Comparison of ENCODE assay signal across 8 mouse cellular contexts in genomic region chr5:137574470-137574901, GRCm38 (mm10). TPM values are rescaled to one million over a fixed set of nuclear protein-coding genes. Genes with fewer than 3 reads are reported as not detected.
DNase-seq lines count a peak whose midpoint lies in the region; ATAC-seq and TF ChIP-seq lines count a peak whose summit lies in the region.

No protein-coding gene starts in this region.

- H3K27me3 ChIP-seq in G1E (ENCODE audit: insufficient read depth, low read length) = no peaks in the 10 kb centered on the region
- H3K27me3 ChIP-seq in forebrain, postnatal 0 days (ENCODE audit: insufficient read depth, low read length) = no peaks in the 10 kb centered on the region
- H3K27me3 ChIP-seq in hindbrain, embryonic 16.5 days (replicated peaks; ENCODE audit: control insufficient read depth, insufficient read depth, low read length) = no peaks in the 10 kb centered on the region
- peaks cover 8% of the 10 kb centered on the region; the same call in 1 of the 2 replicates for H3K27me3 ChIP-seq in stomach, embryonic 15.5 days (replicated peaks)

- no peak for TF ChIP-seq CTCF in G1E (IDR thresholded peaks at IDR 0.05; ENCODE audit: low read depth, low read length)
- TF ChIP-seq CTCF in forebrain, postnatal 0 days (IDR thresholded peaks at IDR 0.05; ENCODE audit: low read depth) = peak; percentile 41

- peak overlapping the region; percentile 33 for H3K9ac ChIP-seq in forebrain, postnatal 0 days
- peak overlapping the region; percentile 58 for H3K9ac ChIP-seq in hindbrain, embryonic 16.5 days (ENCODE audit: low read depth, low read length)
- H3K9ac ChIP-seq in stomach, embryonic 15.5 days = no peak overlapping the region

- H3K4me3 ChIP-seq in G1E (ENCODE audit: low read depth, low read length) = peak overlapping the region; percentile 62; the same call in 1 of the 2 replicates
- H3K4me3 ChIP-seq in forebrain, postnatal 0 days (ENCODE audit: low read depth, low read length) = peak overlapping the region; percentile 27
- peak overlapping the region; percentile 18 for H3K4me3 ChIP-seq in hindbrain, embryonic 16.5 days (ENCODE audit: low read length)
- peak overlapping the region; percentile 28 for H3K4me3 ChIP-seq in stomach, embryonic 15.5 days (replicated peaks)

- peaks cover 80% of the 10 kb centered on the region for H3K4me1 ChIP-seq in G1E (ENCODE audit: insufficient read depth, low read depth, low read length)
- H3K4me1 ChIP-seq in forebrain, postnatal 0 days (ENCODE audit: insufficient read depth) = no peaks in the 10 kb centered on the region
- 0 out of 2 replicates have a peak, but pooled peaks cover 2% of the 10 kb centered on the region for H3K4me1 ChIP-seq in hindbrain, embryonic 16.5 days (ENCODE audit: control insufficient read depth, insufficient read depth, low read depth, low read length)
- peaks cover 6% of the 10 kb centered on the region; the same call in 1 of the 2 replicates for H3K4me1 ChIP-seq in stomach, embryonic 15.5 days

- peaks cover 69% of the 10 kb centered on the region for H3K36me3 ChIP-seq in G1E (replicated peaks)
- no peaks in the 10 kb centered on the region for H3K36me3 ChIP-seq in forebrain, postnatal 0 days (ENCODE audit: insufficient read depth)
- H3K36me3 ChIP-seq in hindbrain, embryonic 16.5 days (ENCODE audit: control insufficient read depth, insufficient read depth, low read length) = no peaks in the 10 kb centered on the region
- H3K36me3 ChIP-seq in stomach, embryonic 15.5 days = no peaks in the 10 kb centered on the region

- WGBS in forebrain, postnatal 0 days = 11% methylated on average over 27 of the region's 27 CpGs
- 7% methylated on average over 27 of the region's 27 CpGs for WGBS in hindbrain, embryonic 16.5 days
- WGBS in stomach, embryonic 15.5 days = 9% methylated on average over 27 of the region's 27 CpGs

- DNase-seq in G1E (ENCODE audit: low spot score) = no peak
- DNase-seq in cerebellum, adult 11-12 months = peak; percentile 83
- DNase-seq in forebrain, postnatal 0 days = peak; percentile 43
- peak; percentile 63 to 64 for DNase-seq in left cerebral cortex, postnatal 36 days (ENCODE audit: low spot score in 2 of 2)
- DNase-seq in mesoderm, embryonic 11.5 days (ENCODE audit: low read depth, low spot score) = peak; percentile 38
- no peak for DNase-seq in thymus, postnatal 0 days (ENCODE audit: low spot score)

- H3K27ac ChIP-seq in forebrain, postnatal 0 days (ENCODE audit: low read depth, low read length) = no peak overlapping the region
- no peak overlapping the region for H3K27ac ChIP-seq in hindbrain, embryonic 16.5 days (ENCODE audit: low read depth, low read length)
- no peak overlapping the region for H3K27ac ChIP-seq in stomach, embryonic 15.5 days

- H3K4me2 ChIP-seq in forebrain, postnatal 0 days (ENCODE audit: low read depth) = peak overlapping the region; percentile 46
- peak overlapping the region; percentile 52 for H3K4me2 ChIP-seq in hindbrain, embryonic 16.5 days (ENCODE audit: low read length)
- peak overlapping the region; percentile 57 for H3K4me2 ChIP-seq in stomach, embryonic 15.5 days

- ATAC-seq in G1E (ENCODE audit: extremely low read depth, insufficient number of reproducible peaks, low FRiP score, poor library complexity, severe bottlenecking) = no peak
- ATAC-seq in forebrain, postnatal 0 days = peak; percentile 64
- ATAC-seq in hindbrain, embryonic 16.5 days = peak; percentile 58; the same call in 1 of the 2 replicates
- no peak for ATAC-seq in stomach, embryonic 15.5 days (ENCODE audit: insufficient read depth, low FRiP score, low read depth)

- intact Hi-C loops in left cerebral cortex, postnatal 36 days (cut with DNase I) = no loop called here

- no peaks in the 10 kb centered on the region for H3K9me3 ChIP-seq in G1E (replicated peaks)
- no peaks in the 10 kb centered on the region for H3K9me3 ChIP-seq in forebrain, postnatal 0 days (ENCODE audit: low read length)
- no peaks in the 10 kb centered on the region for H3K9me3 ChIP-seq in hindbrain, embryonic 16.5 days (ENCODE audit: control insufficient read depth, low read length)
- H3K9me3 ChIP-seq in stomach, embryonic 15.5 days = no peaks in the 10 kb centered on the region

RNA-seq across cellular contexts. Expression of gene Tfr2, which starts 4.8 kb away (rescaled TPM):
- total RNA-seq in G1E (2014; fragmentation: Nextera tagmentation) = 193 and 194 TPM in 2 replicates
- 52.6 and 67.3 TPM in 2 replicates for total RNA-seq in G1E (2017)
- polyA plus RNA-seq in G1E (2012) = 87.3 and 117 TPM in 2 replicates
- 12.6 and 16.3 TPM in 2 replicates for total RNA-seq in forebrain, postnatal 0 days (2014; rRNA removed)
- polyA plus RNA-seq in forebrain, postnatal 0 days (2015; fragmentation: Nextera tagmentation; extraction: Ambion mirVana) = 9.4 and 11.7 TPM in 2 replicates
- polyA plus RNA-seq in hindbrain, embryonic 16.5 days (2015; fragmentation: Nextera tagmentation; extraction: Ambion mirVana) = 7.9 and 8.4 TPM in 2 replicates
- total RNA-seq in left cerebral cortex, postnatal 36 days (2021) = 10 to 100 TPM; 10.4 to 10.9 TPM
- 2.2 and 4.7 TPM in 2 replicates for polyA plus RNA-seq in stomach, embryonic 15.5 days (2015; fragmentation: Nextera tagmentation; extraction: Ambion mirVana)
- 0.98 and 1.2 TPM in 2 replicates for polyA plus RNA-seq in thymus, postnatal 0 days (2015; fragmentation: Nextera tagmentation; extraction: Ambion mirVana)

RNA-seq across cellular contexts. Expression of gene Actl6b, which starts 21.2 kb away (rescaled TPM):
- total RNA-seq in G1E (2014; fragmentation: Nextera tagmentation) (not detected in 2 replicates), G1E (2017) (0.11 TPM in 1 of 2 replicates, not detected in the other)
- not detected in 2 replicates for polyA plus RNA-seq in G1E (2012)
- total RNA-seq in forebrain, postnatal 0 days (2014; rRNA removed) = 234 and 254 TPM in 2 replicates
- 256 and 281 TPM in 2 replicates for polyA plus RNA-seq in forebrain, postnatal 0 days (2015; fragmentation: Nextera tagmentation; extraction: Ambion mirVana)
- 268 and 271 TPM in 2 replicates for polyA plus RNA-seq in hindbrain, embryonic 16.5 days (2015; fragmentation: Nextera tagmentation; extraction: Ambion mirVana)
- 100 to 1,000 TPM; 109 to 115 TPM for total RNA-seq in left cerebral cortex, postnatal 36 days (2021)
- polyA plus RNA-seq in stomach, embryonic 15.5 days (2015; fragmentation: Nextera tagmentation; extraction: Ambion mirVana) = 4.5 and 5.1 TPM in 2 replicates
- 0.14 TPM in 1 of 2 replicates, not detected in the other for polyA plus RNA-seq in thymus, postnatal 0 days (2015; fragmentation: Nextera tagmentation; extraction: Ambion mirVana)

RNA-seq across cellular contexts. Expression of gene Mospd3, which starts 26.4 kb away (rescaled TPM):
- total RNA-seq in G1E (2014; fragmentation: Nextera tagmentation) (58.9 and 61.2 TPM in 2 replicates), G1E (2017) (3.8 and 5.4 TPM in 2 replicates)
- 316 and 504 TPM in 2 replicates for polyA plus RNA-seq in G1E (2012)
- total RNA-seq in forebrain, postnatal 0 days (2014; rRNA removed) = 4.9 and 5.8 TPM in 2 replicates
- 61.5 and 67.9 TPM in 2 replicates for polyA plus RNA-seq in forebrain, postnatal 0 days (2015; fragmentation: Nextera tagmentation; extraction: Ambion mirVana)
- 60.0 and 63.4 TPM in 2 replicates for polyA plus RNA-seq in hindbrain, embryonic 16.5 days (2015; fragmentation: Nextera tagmentation; extraction: Ambion mirVana)
- total RNA-seq in left cerebral cortex, postnatal 36 days (2021) = 10 to 100 TPM; 19.4 to 26.4 TPM
- 30.6 TPM in 2 replicates for polyA plus RNA-seq in stomach, embryonic 15.5 days (2015; fragmentation: Nextera tagmentation; extraction: Ambion mirVana)
- 53.3 and 58.5 TPM in 2 replicates for polyA plus RNA-seq in thymus, postnatal 0 days (2015; fragmentation: Nextera tagmentation; extraction: Ambion mirVana)

RNA-seq across cellular contexts. Expression of gene Pcolce, which starts 39.1 kb away (rescaled TPM):
- not detected in 2 replicates for total RNA-seq in G1E (2014; fragmentation: Nextera tagmentation)
- total RNA-seq in G1E (2017) = 0.16 and 0.23 TPM in 2 replicates
- 0.08 and 0.17 TPM in 2 replicates for polyA plus RNA-seq in G1E (2012)
- 13.1 and 22.5 TPM in 2 replicates for total RNA-seq in forebrain, postnatal 0 days (2014; rRNA removed)
- polyA plus RNA-seq in forebrain, postnatal 0 days (2015; fragmentation: Nextera tagmentation; extraction: Ambion mirVana) = 18.1 and 20.3 TPM in 2 replicates
- 23.3 and 25.7 TPM in 2 replicates for polyA plus RNA-seq in hindbrain, embryonic 16.5 days (2015; fragmentation: Nextera tagmentation; extraction: Ambion mirVana)
- 10 to 100 TPM in 1 of 2 experiments, 1 to 10 TPM in 1; 8.6 to 14.9 TPM for total RNA-seq in left cerebral cortex, postnatal 36 days (2021)
- 112 and 115 TPM in 2 replicates for polyA plus RNA-seq in stomach, embryonic 15.5 days (2015; fragmentation: Nextera tagmentation; extraction: Ambion mirVana)
- polyA plus RNA-seq in thymus, postnatal 0 days (2015; fragmentation: Nextera tagmentation; extraction: Ambion mirVana) = 18.6 and 21.1 TPM in 2 replicates

RNA-seq across cellular contexts. Expression of gene Gnb2, which starts 41.2 kb away (rescaled TPM):
- total RNA-seq in G1E (2014; fragmentation: Nextera tagmentation) (229 and 302 TPM in 2 replicates), G1E (2017) (255 and 347 TPM in 2 replicates)
- polyA plus RNA-seq in G1E (2012) = 501 and 571 TPM in 2 replicates
- 1,237 and 1,339 TPM in 2 replicates for total RNA-seq in forebrain, postnatal 0 days (2014; rRNA removed)
- 766 and 769 TPM in 2 replicates for polyA plus RNA-seq in forebrain, postnatal 0 days (2015; fragmentation: Nextera tagmentation; extraction: Ambion mirVana)
- polyA plus RNA-seq in hindbrain, embryonic 16.5 days (2015; fragmentation: Nextera tagmentation; extraction: Ambion mirVana) = 519 and 521 TPM in 2 replicates
- total RNA-seq in left cerebral cortex, postnatal 36 days (2021) = 100 to 1,000 TPM; 582 to 667 TPM
- 359 and 366 TPM in 2 replicates for polyA plus RNA-seq in stomach, embryonic 15.5 days (2015; fragmentation: Nextera tagmentation; extraction: Ambion mirVana)
- polyA plus RNA-seq in thymus, postnatal 0 days (2015; fragmentation: Nextera tagmentation; extraction: Ambion mirVana) = 425 and 451 TPM in 2 replicates

Comparison
In these comparisons a context has a peak if more than half of its experiments do, and no peak if none do; other contexts are left out.
1. ATAC-seq: peak in forebrain, postnatal 0 days (single experiment) and hindbrain, embryonic 16.5 days (single experiment); none in G1E (single experiment) and stomach, embryonic 15.5 days (single experiment).
2. DNase-seq: peak in cerebellum, adult 11-12 months (single experiment), forebrain, postnatal 0 days (single experiment), left cerebral cortex, postnatal 36 days (2 of 2) and mesoderm, embryonic 11.5 days (single experiment); none in G1E (single experiment) and thymus, postnatal 0 days (single experiment).
3. RNA of gene Actl6b, which starts 21.2 kb away (polyA plus RNA-seq): 256 to 281 TPM in forebrain, postnatal 0 days and 268 to 271 TPM in hindbrain, embryonic 16.5 days; 4.5 to 5.1 TPM in stomach, embryonic 15.5 days, 0.14 TPM in thymus, postnatal 0 days and not detected in G1E; every median in the first group is over 10 times any median in the second.
4. Peak in every context shown above with its lines, with median percentiles within 50 percentile points of each other: H3K4me3 ChIP-seq and H3K4me2 ChIP-seq.